18 mouse cellular contexts compared by ENCODE assay signal in genomic region chr7:127626471-127626870, GRCm38 (mm10). TPM values are rescaled to one million over a fixed set of nuclear protein-coding genes. Genes with fewer than 3 reads are reported as not detected.
A peak's percentile ranks its signal among the peaks of the same experiment; 100 is the strongest.
DNase-seq lines count a peak whose midpoint lies in the region; ATAC-seq and TF ChIP-seq lines count a peak whose summit lies in the region.
"Had no signal": no experiment of that assay in that cellular context is flagged by ENCODE, and none has a peak within 500 bp of the region (broad histone marks: within the 10 kb centered on the region; RNA-seq: fewer than 3 reads in every experiment).

No protein-coding gene starts in this region.

- TF ChIP-seq CTCF in G1E (IDR thresholded peaks at IDR 0.05; ENCODE audit: low read depth, low read length): no peak

- no peaks in the 10 kb centered on the region for H3K36me3 ChIP-seq in G1E (replicated peaks)
- H3K36me3 ChIP-seq in liver, embryonic 11.5 days (ENCODE audit: control insufficient read depth, insufficient read depth, low read length): no peaks in the 10 kb centered on the region
- H3K36me3 ChIP-seq: embryonic facial prominence, embryonic 12.5 days; forebrain, embryonic 10.5 days; heart, embryonic 15.5 days; limb, embryonic 13.5 days; midbrain, embryonic 15.5 days had no signal

- H3K27me3 ChIP-seq in G1E (ENCODE audit: insufficient read depth, low read length): no peaks in the 10 kb centered on the region
- H3K27me3 ChIP-seq in liver, embryonic 11.5 days (replicated peaks; ENCODE audit: control insufficient read depth, insufficient read depth, low read length): no peaks in the 10 kb centered on the region
- H3K27me3 ChIP-seq: embryonic facial prominence, embryonic 12.5 days; heart, embryonic 15.5 days; limb, embryonic 13.5 days; midbrain, embryonic 15.5 days had no signal

- DNase-seq in G1E (ENCODE audit: low spot score): peak; percentile 69
- peak; percentile 76 for DNase-seq in c-Kit-negative CD71-positive TER-119-positive erythroid progenitor cells, embryonic 14.5 days (ENCODE audit: low read depth, low spot score)
- no peak for DNase-seq in liver, embryonic 11.5 days (ENCODE audit: low spot score)
- DNase-seq in frontal cortex, adult 2 months (ENCODE audit: extremely low spot score in 1 of 2, low spot score in 1 of 2): no peak
- no peak for DNase-seq in gastrocnemius, adult 18-20 months (ENCODE audit: low spot score)
- no peak for DNase-seq in testis, postnatal 10 days (ENCODE audit: low spot score)
- DNase-seq: cerebellum, adult 11-12 months; kidney, adult 2 months; kidney, postnatal 14 days; layer of hippocampus, adult 9-11 months; retina, postnatal 1 day; thymus, adult 18-20 months had no signal

- 42% methylated on average over 4 of the region's 4 CpGs for WGBS in liver, embryonic 11.5 days

- H3K4me3 ChIP-seq in G1E (ENCODE audit: low read depth, low read length): no peak overlapping the region
- no peak overlapping the region for H3K4me3 ChIP-seq in liver, embryonic 11.5 days (ENCODE audit: low read depth, low read length)
- H3K4me3 ChIP-seq: embryonic facial prominence, embryonic 12.5 days; forebrain, embryonic 10.5 days; heart, embryonic 15.5 days; limb, embryonic 13.5 days; midbrain, embryonic 15.5 days had no signal

- peaks cover 14% of the 10 kb centered on the region for H3K4me1 ChIP-seq in G1E (ENCODE audit: insufficient read depth, low read depth, low read length)
- peaks cover 10% of the 10 kb centered on the region for H3K4me1 ChIP-seq in liver, embryonic 11.5 days (replicated peaks; ENCODE audit: control insufficient read depth, insufficient read depth, low read length)
- H3K4me1 ChIP-seq: embryonic facial prominence, embryonic 12.5 days; forebrain, embryonic 10.5 days; heart, embryonic 15.5 days; limb, embryonic 13.5 days; midbrain, embryonic 15.5 days had no signal

- no peaks in the 10 kb centered on the region for H3K9me3 ChIP-seq in G1E (replicated peaks)
- no peaks in the 10 kb centered on the region for H3K9me3 ChIP-seq in liver, embryonic 11.5 days (ENCODE audit: control insufficient read depth, low read length)
- H3K9me3 ChIP-seq: embryonic facial prominence, embryonic 12.5 days; forebrain, embryonic 10.5 days; heart, embryonic 15.5 days; limb, embryonic 13.5 days; midbrain, embryonic 15.5 days had no signal

- peak; percentile 85 for ATAC-seq in G1E (ENCODE audit: extremely low read depth, insufficient number of reproducible peaks, low FRiP score, poor library complexity, severe bottlenecking)
- ATAC-seq in liver, embryonic 11.5 days (replicated peaks; ENCODE audit: low FRiP score): peak; percentile 100
- ATAC-seq in megakaryocyte-erythroid progenitor cell, adult 5-6 weeks (replicated peaks; ENCODE audit: low FRiP score, low TSS enrichment, poor library complexity, severe bottlenecking): peak; percentile 100
- ATAC-seq: midbrain, embryonic 15.5 days had no signal

- H3K4me2 ChIP-seq in liver, embryonic 11.5 days: peak overlapping the region; percentile 12; the same call in 1 of the 2 replicates
- H3K4me2 ChIP-seq: embryonic facial prominence, embryonic 12.5 days; heart, embryonic 15.5 days; limb, embryonic 13.5 days; midbrain, embryonic 15.5 days had no signal

- no peak overlapping the region for H3K27ac ChIP-seq in liver, embryonic 11.5 days (ENCODE audit: low read depth, low read length)
- H3K27ac ChIP-seq: embryonic facial prominence, embryonic 12.5 days; forebrain, embryonic 10.5 days; heart, embryonic 15.5 days; limb, embryonic 13.5 days; midbrain, embryonic 15.5 days had no signal

- no peak overlapping the region for H3K9ac ChIP-seq in liver, embryonic 11.5 days (ENCODE audit: low read depth, low read length)
- H3K9ac ChIP-seq: embryonic facial prominence, embryonic 12.5 days; heart, embryonic 15.5 days; limb, embryonic 13.5 days; midbrain, embryonic 15.5 days had no signal

RNA-seq across cellular contexts. Expression of gene Zfp629, which starts 10.9 kb away (rescaled TPM):
- total RNA-seq in G1E (2014; fragmentation: Nextera tagmentation) (11.3 and 11.8 TPM in 2 replicates), G1E (2017) (8.7 and 9.0 TPM in 2 replicates)
- polyA plus RNA-seq in G1E (2012): 23.2 and 24.3 TPM in 2 replicates
- polyA plus RNA-seq in liver, embryonic 11.5 days (2014; fragmentation: Nextera tagmentation; extraction: Ambion mirVana): 8.3 and 9.8 TPM in 2 replicates
- total RNA-seq in megakaryocyte-erythroid progenitor cell, adult 5-6 weeks (2014; fragmentation: Nextera tagmentation): 7.2 and 7.8 TPM in 2 replicates
- 3.4 and 9.1 TPM in 2 replicates for total RNA-seq in megakaryocyte-erythroid progenitor cell, adult 5-6 weeks (2017)
- polyA plus RNA-seq in frontal cortex, adult 2 months (2012; rRNA removed): 21.7 and 22.7 TPM in 2 replicates
- total RNA-seq in gastrocnemius, adult 18-20 months (2021): 1 to 10 TPM; 7.4 to 9.5 TPM

RNA-seq across cellular contexts. Expression of gene Rnf40, which starts 37.9 kb away (rescaled TPM):
- 38.2 and 52.2 TPM in 2 replicates for total RNA-seq in G1E (2014; fragmentation: Nextera tagmentation)
- 48.7 and 50.3 TPM in 2 replicates for total RNA-seq in G1E (2017)
- 47.9 and 55.8 TPM in 2 replicates for polyA plus RNA-seq in G1E (2012)
- 44.1 and 49.0 TPM in 2 replicates for polyA plus RNA-seq in liver, embryonic 11.5 days (2014; fragmentation: Nextera tagmentation; extraction: Ambion mirVana)
- total RNA-seq in megakaryocyte-erythroid progenitor cell, adult 5-6 weeks (2014; fragmentation: Nextera tagmentation): 45.6 and 48.7 TPM in 2 replicates
- 35.1 and 37.9 TPM in 2 replicates for total RNA-seq in megakaryocyte-erythroid progenitor cell, adult 5-6 weeks (2017)
- polyA plus RNA-seq in frontal cortex, adult 2 months (2012; rRNA removed): 49.4 and 54.0 TPM in 2 replicates
- total RNA-seq in gastrocnemius, adult 18-20 months (2021): 10 to 100 TPM; 30.5 to 33.4 TPM

RNA-seq across cellular contexts. Expression of gene Ccdc189, which starts 38.1 kb away (rescaled TPM):
- total RNA-seq in G1E (2014; fragmentation: Nextera tagmentation) (3.2 and 9.3 TPM in 2 replicates), G1E (2017) (4.0 and 5.6 TPM in 2 replicates)
- 2.5 and 3.9 TPM in 2 replicates for polyA plus RNA-seq in G1E (2012)
- 5.4 and 6.2 TPM in 2 replicates for polyA plus RNA-seq in liver, embryonic 11.5 days (2014; fragmentation: Nextera tagmentation; extraction: Ambion mirVana)
- 6.1 TPM in 1 of 2 replicates, not detected in the other for total RNA-seq in megakaryocyte-erythroid progenitor cell, adult 5-6 weeks (2014; fragmentation: Nextera tagmentation)
- total RNA-seq in megakaryocyte-erythroid progenitor cell, adult 5-6 weeks (2017): 0.38 and 6.8 TPM in 2 replicates
- polyA plus RNA-seq in frontal cortex, adult 2 months (2012; rRNA removed): 21.0 and 21.5 TPM in 2 replicates
- total RNA-seq in gastrocnemius, adult 18-20 months (2021): 1 to 10 TPM; 2.9 to 3.3 TPM

RNA-seq across cellular contexts. Expression of gene Phkg2, which starts 53.3 kb away (rescaled TPM):
- total RNA-seq in G1E (2014; fragmentation: Nextera tagmentation) (68.9 and 87.3 TPM in 2 replicates), G1E (2017) (42.3 and 47.8 TPM in 2 replicates)
- polyA plus RNA-seq in G1E (2012): 37.5 and 50.8 TPM in 2 replicates
- polyA plus RNA-seq in liver, embryonic 11.5 days (2014; fragmentation: Nextera tagmentation; extraction: Ambion mirVana): 41.6 and 41.7 TPM in 2 replicates
- total RNA-seq in megakaryocyte-erythroid progenitor cell, adult 5-6 weeks (2014; fragmentation: Nextera tagmentation): 43.0 and 59.6 TPM in 2 replicates
- total RNA-seq in megakaryocyte-erythroid progenitor cell, adult 5-6 weeks (2017): 21.1 and 30.5 TPM in 2 replicates
- 145 and 146 TPM in 2 replicates for polyA plus RNA-seq in frontal cortex, adult 2 months (2012; rRNA removed)
- 10 to 100 TPM in 1 of 2 experiments, 1 to 10 TPM in 1; 9.0 to 10.4 TPM for total RNA-seq in gastrocnemius, adult 18-20 months (2021)

Comparison
In these comparisons a context has a peak if more than half of its experiments do, and no peak if none do; other contexts are left out.
1. DNase-seq: peak in G1E (single experiment) and c-Kit-negative CD71-positive TER-119-positive erythroid progenitor cells, embryonic 14.5 days (single experiment); none in liver, embryonic 11.5 days (single experiment), frontal cortex, adult 2 months (0 of 2), gastrocnemius, adult 18-20 months (single experiment) and testis, postnatal 10 days (single experiment).
2. Peak in every context shown above with its lines, with median percentiles within 50 percentile points of each other: ATAC-seq.